Mouse (Mus musculus) neural tube, embryonic 14.5 days (tissue): ENCODE data around the gene Map4k5. TPM values are rescaled to one million over a fixed set of nuclear protein-coding genes. Genes with fewer than 3 reads are reported as not detected.

Experiments used
- ATAC-seq: fragments of 200-750 bp; cut with Nextera tagmentation; 2 replicates; pipeline ENCODE4 v1.8.0; 2017; ENCODE audit warnings: low read depth, mild to moderate bottlenecking, moderate TSS enrichment, moderate library complexity
- H3K27ac ChIP-seq: fragments of 300-500 bp; sonication (generic); 2 replicates; pipeline ENCODE4 v1.5.1; 2014; ENCODE audit warnings: low read depth, mild to moderate bottlenecking, control low read depth, low read length, moderate library complexity, mixed read lengths
- H3K27me3 ChIP-seq: fragments of 300-500 bp; sonication (generic); 2 replicates; pipeline ENCODE4 v1.6.1; 2014; ENCODE audit warnings: low read length; ENCODE audit not compliant: control insufficient read depth, insufficient read depth
- H3K36me3 ChIP-seq: fragments of 300-500 bp; sonication (generic); 2 replicates; pipeline ENCODE4 v1.6.1; 2014; ENCODE audit warnings: low read length, mixed read lengths; ENCODE audit not compliant: control insufficient read depth, insufficient read depth
- H3K4me1 ChIP-seq: fragments of 300-500 bp; sonication (generic); 2 replicates; pipeline ENCODE4 v1.6.1; 2014; ENCODE audit warnings: low read length; ENCODE audit not compliant: control insufficient read depth, insufficient read depth
- H3K4me2 ChIP-seq: fragments of 300-500 bp; sonication (generic); 2 replicates; pipeline ENCODE4 v1.6.1; 2014; ENCODE audit warnings: mild to moderate bottlenecking, low read depth, low read length, control low read depth
- H3K4me3 ChIP-seq: fragments of 300-500 bp; sonication (generic); 2 replicates; pipeline ENCODE4 v1.5.1; 2014; ENCODE audit warnings: low read depth, low read length, control low read depth, mixed read lengths
- H3K9ac ChIP-seq: fragments of 300-500 bp; sonication (generic); replicated peaks from 2 replicates; pipeline ENCODE4 v1.6.1; 2014; ENCODE audit warnings: low read depth, mild to moderate bottlenecking, control low read depth, low read length, mixed read lengths
- H3K9me3 ChIP-seq: fragments of 300-500 bp; sonication (generic); 2 replicates; pipeline ENCODE4 v1.6.1; 2016; ENCODE audit warnings: low read length; ENCODE audit not compliant: control insufficient read depth
- WGBS: fragments of 180-500 bp; shearing (Covaris S2); extraction: QIAGEN DNeasy Blood & Tissue Kit; methylation state at CpG from one replicate; pipeline ENCODE4 v1.1.7; 2014; 5-methylcytosine and 5-hydroxymethylcytosine counted together
- polyA plus RNA-seq: library from polyadenylated mRNA; unstranded; fragments of >200 nt; fragmentation: Nextera tagmentation; extraction: Ambion mirVana; gene quantifications from 2 replicates; pipeline ENCODE4 v1.2.1, GENCODE M21; 2014

Gene Map4k5
- polyA plus RNA-seq, 1 experiment from 2014 or later: 35.3 TPM

- H3K27ac ChIP-seq: no peak overlapping the region
- no peak for ATAC-seq
- no peaks in the 10 kb centered on the region for H3K36me3 ChIP-seq
- peak overlapping the region; percentile 90 for H3K4me3 ChIP-seq
- peak overlapping the region; percentile 80 for H3K4me2 ChIP-seq
- H3K4me1 ChIP-seq: peaks cover 27% of the 10 kb centered on the region
- no peaks in the 10 kb centered on the region for H3K9me3 ChIP-seq
- 38% methylated on average over 3 of the region's 3 CpGs for WGBS
- no peaks in the 10 kb centered on the region; the same call in 1 of the 2 replicates for H3K27me3 ChIP-seq
- H3K9ac ChIP-seq: peak overlapping the region; percentile 97
Measured at GRCm38 (mm10) chr12:69891721-69892120, 1.3 kb downstream of the Map4k5 start.

DNA sequence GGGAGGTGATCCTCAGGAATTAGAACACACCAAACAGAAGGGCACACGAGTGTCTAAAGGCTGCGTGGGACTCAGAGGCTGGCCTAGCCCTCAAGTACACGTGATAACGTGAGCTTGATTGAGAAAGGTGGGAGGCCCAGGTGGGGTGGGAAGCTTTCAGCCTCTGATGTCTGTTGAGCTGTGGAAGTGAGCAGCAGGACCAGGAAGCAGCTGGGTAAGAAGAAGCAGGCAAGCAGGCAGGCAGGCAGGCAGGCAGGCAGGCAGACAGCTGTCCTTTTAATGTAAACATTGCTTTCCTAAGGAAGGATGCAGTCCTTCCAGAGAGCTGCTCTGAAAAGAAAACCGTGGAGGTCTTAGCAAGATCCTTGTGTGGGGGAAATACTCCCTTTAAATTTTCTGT is 2.5 kb downstream of the Map4k5 start:
- Histone ChIP-seq H3K27ac (no peak overlapping the region), H3K4me3 (peak overlapping the region; percentile 90; the same call in 1 of the 2 replicates), H3K36me3 (no peaks in the 10 kb centered on the region), H3K27me3 (no peaks in the 10 kb centered on the region; the same call in 1 of the 2 replicates), H3K4me1 (peaks cover 31% of the 10 kb centered on the region), H3K9ac (no peak overlapping the region), H3K4me2 (peak overlapping the region; percentile 80; the same call in 1 of the 2 replicates), H3K9me3 (no peaks in the 10 kb centered on the region)
- WGBS: 32% methylated on average over 5 of the region's 5 CpGs
- no peak for ATAC-seq

- Histone ChIP-seq H3K9me3 (no peaks in the 10 kb centered on the region), H3K4me2 (peak overlapping the region; percentile 15; the same call in 1 of the 2 replicates), H3K36me3 (no peaks in the 10 kb centered on the region), H3K9ac (no peak overlapping the region), H3K27me3 (no peaks in the 10 kb centered on the region; the same call in 1 of the 2 replicates), H3K27ac (no peak overlapping the region), H3K4me3 (no peak overlapping the region), H3K4me1 (peaks cover 31% of the 10 kb centered on the region)
- no peak for ATAC-seq
- WGBS: 53% methylated on average over 6 of the region's 6 CpGs
Measured at GRCm38 (mm10) chr12:69890051-69890450, 2.9 kb downstream of the Map4k5 start.

GRCm38 (mm10) chr12:69888345-69888744 is 4.7 kb downstream of the Map4k5 start:
- Histone ChIP-seq H3K27ac (no peak overlapping the region), H3K4me1 (peaks cover 31% of the 10 kb centered on the region), H3K4me3 (no peak overlapping the region), H3K27me3 (no peaks in the 10 kb centered on the region; the same call in 1 of the 2 replicates), H3K9ac (no peak overlapping the region), H3K9me3 (no peaks in the 10 kb centered on the region), H3K36me3 (no peaks in the 10 kb centered on the region), H3K4me2 (no peak overlapping the region)
- 68% methylated on average over 1 of the region's 1 CpGs for WGBS
- ATAC-seq: no peak

GRCm38 (mm10) chr12:69887776-69888175 is 5.2 kb downstream of the Map4k5 start:
- ATAC-seq: no peak
- WGBS: 89% methylated on average over 6 of the region's 6 CpGs
- Histone ChIP-seq H3K4me3 (no peak overlapping the region), H3K9ac (no peak overlapping the region), H3K4me2 (no peak overlapping the region), H3K9me3 (no peaks in the 10 kb centered on the region), H3K4me1 (peaks cover 31% of the 10 kb centered on the region), H3K27me3 (no peaks in the 10 kb centered on the region; the same call in 1 of the 2 replicates), H3K36me3 (no peaks in the 10 kb centered on the region), H3K27ac (no peak overlapping the region)

- Histone ChIP-seq H3K4me3 (no peak overlapping the region), H3K4me1 (peaks cover 16% of the 10 kb centered on the region), H3K27me3 (no peaks in the 10 kb centered on the region), H3K27ac (no peak overlapping the region), H3K4me2 (no peak overlapping the region), H3K9ac (no peak overlapping the region), H3K9me3 (no peaks in the 10 kb centered on the region), H3K36me3 (no peaks in the 10 kb centered on the region)
- no peak for ATAC-seq
- 94% methylated on average over 5 of the region's 5 CpGs for WGBS
Measured at GRCm38 (mm10) chr12:69885170-69885923, 7.7 kb downstream of the Map4k5 start.

DNA sequence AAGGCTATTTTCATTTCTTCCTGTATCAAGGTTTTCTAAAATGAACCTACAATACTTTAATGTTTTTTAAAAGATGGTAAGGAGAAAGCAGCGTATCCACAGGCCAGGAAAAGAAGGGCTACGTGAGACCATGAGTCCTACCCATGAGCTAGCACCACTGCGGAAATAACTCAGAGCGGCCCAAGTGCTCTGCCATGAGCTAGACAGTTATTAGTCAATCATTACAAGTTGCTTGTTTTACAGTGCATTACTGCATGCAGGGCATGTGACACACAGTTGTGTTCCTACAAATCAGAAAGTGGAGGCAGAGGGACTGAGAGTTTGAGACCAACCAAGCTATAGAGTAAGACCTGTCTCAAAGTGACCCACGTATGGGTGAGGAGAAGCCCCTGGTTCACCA is 8.9 kb downstream of the Map4k5 start:
- no peak overlapping the region for H3K4me3 ChIP-seq
- H3K9me3 ChIP-seq: no peaks in the 10 kb centered on the region
- H3K4me1 ChIP-seq: peaks cover 13% of the 10 kb centered on the region
- H3K27ac ChIP-seq: no peak overlapping the region
- no peak overlapping the region for H3K9ac ChIP-seq
- 96% methylated on average over 5 of the region's 5 CpGs for WGBS
- H3K27me3 ChIP-seq: no peaks in the 10 kb centered on the region
- ATAC-seq: no peak
- H3K4me2 ChIP-seq: no peak overlapping the region
- H3K36me3 ChIP-seq: no peaks in the 10 kb centered on the region

GRCm38 (mm10) chr12:69881198-69881905 is 11.6 kb downstream of the Map4k5 start:
- Histone ChIP-seq H3K27me3 (no peaks in the 10 kb centered on the region), H3K9ac (no peak overlapping the region), H3K4me1 (peaks cover 9% of the 10 kb centered on the region; the same call in 1 of the 2 replicates), H3K9me3 (no peaks in the 10 kb centered on the region), H3K4me2 (no peak overlapping the region), H3K4me3 (no peak overlapping the region), H3K27ac (no peak overlapping the region), H3K36me3 (no peaks in the 10 kb centered on the region)
- ATAC-seq: no peak
- WGBS: 38% methylated on average over 10 of the region's 10 CpGs

DNA sequence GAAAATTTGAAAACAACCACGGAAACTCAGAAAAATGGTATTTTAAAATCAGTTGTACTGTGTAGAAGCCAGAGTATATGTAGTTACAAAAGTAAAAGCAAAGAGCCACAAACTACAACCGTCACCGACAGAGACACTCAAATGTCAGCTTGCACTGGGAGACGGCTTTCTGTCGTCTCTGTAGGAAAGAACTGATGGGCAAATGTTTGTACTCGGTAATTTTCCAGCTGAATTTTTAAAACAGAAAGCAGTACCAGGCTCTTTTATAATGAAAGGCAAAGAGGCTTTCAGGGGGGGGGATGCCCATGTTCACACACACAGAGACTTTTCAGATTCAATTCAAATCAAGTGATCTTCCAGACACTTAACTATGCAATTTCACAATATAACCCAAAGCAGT is 13.3 kb downstream of the Map4k5 start:
- no peaks in the 10 kb centered on the region for H3K27me3 ChIP-seq
- H3K4me1 ChIP-seq: peaks cover 9% of the 10 kb centered on the region; the same call in 1 of the 2 replicates
- H3K4me2 ChIP-seq: no peak overlapping the region
- no peaks in the 10 kb centered on the region for H3K36me3 ChIP-seq
- ATAC-seq: no peak
- H3K9ac ChIP-seq: no peak overlapping the region
- H3K9me3 ChIP-seq: no peaks in the 10 kb centered on the region
- WGBS: 22% methylated on average over 6 of the region's 6 CpGs
- H3K4me3 ChIP-seq: no peak overlapping the region
- H3K27ac ChIP-seq: no peak overlapping the region
